9 mouse cellular contexts compared by ENCODE assay signal in genomic region chr8:125492416-125492815, GRCm38 (mm10).
"Had no signal": no experiment of that assay in that cellular context is flagged by ENCODE, and none has a peak within 500 bp of the region (broad histone marks: within the 10 kb centered on the region; RNA-seq: fewer than 3 reads in every experiment).

No protein-coding gene starts in this region.

- DNase-seq: kidney, postnatal 25 days; lung, embryonic 14.5 days; lung, postnatal 10 days; lung, postnatal 4 days; thymus, postnatal 4 days had no signal

- H3K4me3 ChIP-seq: limb, embryonic 15.5 days; liver, embryonic 12.5 days; midbrain, embryonic 12.5 days had no signal

- H3K9ac ChIP-seq: limb, embryonic 15.5 days; liver, embryonic 12.5 days; lung, embryonic 14.5 days; midbrain, embryonic 12.5 days had no signal

- ATAC-seq: liver, embryonic 12.5 days had no signal

- H3K27me3 ChIP-seq: limb, embryonic 15.5 days; liver, embryonic 12.5 days had no signal

- H3K9me3 ChIP-seq: limb, embryonic 15.5 days; liver, embryonic 12.5 days; midbrain, embryonic 12.5 days had no signal

- H3K4me2 ChIP-seq: limb, embryonic 15.5 days; liver, embryonic 12.5 days; lung, embryonic 14.5 days; midbrain, embryonic 12.5 days had no signal

- H3K27ac ChIP-seq: limb, embryonic 15.5 days; liver, embryonic 12.5 days; midbrain, embryonic 12.5 days; stomach, postnatal 0 days had no signal

- H3K36me3 ChIP-seq: liver, embryonic 12.5 days had no signal
